Mouse (Mus musculus) cerebellum, adult 11-12 months (tissue): ENCODE data around the gene Klhl12.
A peak's percentile ranks its signal among the peaks of the same experiment; 100 is the strongest.
"Not testable (repeated sequence)": the region's sequence is repeated elsewhere in the genome, so short reads cannot be mapped to it uniquely, and the experiment has no call there.

ENCODE experiments used
- DNase-seq: peaks from one replicate; pipeline ENCODE4 v3.0.0; 2022

Gene Klhl12

DNA sequence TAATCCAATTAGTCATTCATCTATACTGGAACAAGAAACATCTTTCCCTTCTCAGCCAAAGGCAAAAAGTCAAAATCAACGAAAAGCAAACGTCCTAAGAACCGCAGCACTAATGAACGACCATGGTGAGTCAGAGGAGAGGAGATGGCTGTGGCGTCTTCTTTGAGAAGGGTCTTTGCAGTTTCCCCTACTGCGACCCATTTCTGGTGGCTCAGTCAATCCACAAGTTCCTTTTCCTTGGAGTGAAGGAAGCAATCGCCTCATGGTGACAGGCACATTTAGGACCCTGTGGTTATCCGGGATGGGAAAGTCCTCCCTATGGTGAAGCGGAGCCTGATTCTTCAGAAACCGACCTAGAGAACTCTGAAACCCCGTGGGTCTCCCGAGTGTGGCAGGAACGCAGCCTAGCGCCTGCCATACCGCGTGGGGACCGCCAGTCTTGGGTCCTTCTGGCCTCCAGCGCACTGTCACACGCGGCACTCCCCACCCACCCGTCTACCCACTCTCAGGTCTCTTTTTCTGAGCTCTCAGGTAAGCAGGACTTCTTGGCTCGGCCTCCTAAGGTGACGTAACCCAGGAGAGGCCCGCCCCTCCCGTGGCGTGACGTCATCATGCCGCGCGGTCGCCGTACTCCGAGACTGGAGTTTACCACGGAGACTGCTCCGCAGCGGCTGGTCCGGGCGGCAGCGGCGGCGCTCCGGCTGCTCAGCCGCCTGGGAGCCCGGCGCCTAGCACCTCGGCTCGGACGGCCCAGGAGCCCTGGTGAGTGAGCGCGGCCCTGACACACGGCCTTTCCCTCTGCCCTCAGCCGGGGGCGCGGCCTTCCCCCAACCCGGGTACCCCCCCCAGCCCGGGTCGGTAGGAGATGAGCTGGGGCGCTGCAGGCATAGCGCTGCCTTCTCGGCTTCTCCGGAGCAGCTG, at the start of gene Klhl12:
Gene Klhl12 (plus strand): TSS at position 628 of the 921 bp plus-strand sequence.
- peak; percentile 95 for DNase-seq

DNA sequence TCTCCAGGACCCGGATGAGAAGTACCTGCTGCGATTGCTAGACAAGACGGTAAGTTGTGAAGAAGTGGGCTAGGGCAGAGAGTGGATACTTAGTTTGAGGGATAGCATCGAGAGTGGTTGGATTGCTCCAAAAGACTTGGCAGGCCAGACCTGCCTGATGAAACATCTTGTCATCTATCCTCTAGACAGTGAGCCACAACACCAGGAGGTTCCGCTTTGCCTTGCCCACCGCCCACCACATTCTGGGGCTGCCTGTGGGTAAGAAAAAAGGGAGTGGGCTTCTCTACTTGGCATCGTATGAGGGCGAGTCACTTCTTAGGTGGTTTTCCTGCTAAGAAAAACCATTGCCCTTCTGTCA, 48.9 kb upstream of the Klhl12 start:
- no peak for DNase-seq

DNA sequence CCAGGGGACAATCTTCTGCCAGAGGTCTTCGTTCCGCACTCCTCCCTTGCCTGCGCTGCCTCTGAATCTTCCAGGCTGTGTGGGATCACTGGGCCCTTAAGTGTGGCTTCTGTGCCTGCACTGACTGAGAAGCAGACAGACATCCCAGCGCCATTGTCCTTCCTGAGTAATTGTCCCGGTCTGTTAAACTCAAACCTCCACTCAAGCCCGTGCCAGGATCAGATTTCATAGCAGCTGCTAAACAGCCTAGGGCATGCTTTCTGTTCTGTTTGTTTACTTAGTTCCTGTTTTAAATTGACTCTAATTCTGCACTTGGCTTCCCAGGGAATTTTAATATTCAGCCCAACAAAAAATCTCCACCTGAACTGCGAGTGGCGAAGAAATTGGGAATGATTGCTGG, 47.3 kb upstream of the Klhl12 start:
- no peak for DNase-seq

DNA sequence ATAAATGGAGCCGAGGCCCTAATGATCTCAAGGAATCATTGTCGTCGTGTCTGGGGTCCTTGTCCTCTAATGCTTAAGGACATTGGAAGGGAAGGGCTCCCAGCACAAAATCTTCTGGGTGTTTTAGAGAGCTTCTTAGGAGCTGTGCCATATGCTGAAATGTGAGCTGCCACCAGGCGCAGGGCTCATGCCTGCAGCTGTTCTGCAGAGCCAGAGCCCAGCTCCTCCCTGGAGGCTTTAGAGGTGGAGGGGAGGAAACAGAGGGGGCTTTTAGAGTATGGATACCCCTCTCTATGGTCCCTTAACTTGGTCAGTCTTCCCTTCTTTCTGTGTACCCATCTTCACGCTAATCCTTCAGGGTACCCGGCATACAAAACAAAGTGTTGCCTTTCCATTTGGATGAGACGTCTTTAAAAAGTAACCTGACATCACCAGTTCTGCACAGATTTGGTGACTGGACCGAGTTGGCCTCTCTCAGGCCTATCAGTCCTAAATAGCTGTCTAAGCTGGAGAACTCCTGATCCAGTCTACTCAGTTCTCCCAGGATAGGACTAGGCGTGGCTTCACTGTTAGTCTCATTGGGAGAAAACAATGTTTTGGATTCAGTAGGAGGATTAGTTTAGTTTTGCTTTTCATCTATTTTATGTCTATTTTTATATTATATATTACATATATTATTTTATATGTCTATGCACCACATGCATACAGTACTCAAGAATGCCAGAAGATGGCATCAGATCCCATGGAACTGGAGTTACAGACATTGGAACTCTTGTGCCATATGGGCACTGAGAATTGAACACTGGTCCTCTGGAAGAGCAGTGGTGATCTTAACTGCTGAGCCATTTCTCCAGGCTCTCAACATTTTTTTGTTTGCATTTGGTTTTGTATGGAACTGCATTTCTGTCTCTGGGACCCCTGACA, 43.4 kb upstream of the Klhl12 start:
- DNase-seq, result no peak

DNA sequence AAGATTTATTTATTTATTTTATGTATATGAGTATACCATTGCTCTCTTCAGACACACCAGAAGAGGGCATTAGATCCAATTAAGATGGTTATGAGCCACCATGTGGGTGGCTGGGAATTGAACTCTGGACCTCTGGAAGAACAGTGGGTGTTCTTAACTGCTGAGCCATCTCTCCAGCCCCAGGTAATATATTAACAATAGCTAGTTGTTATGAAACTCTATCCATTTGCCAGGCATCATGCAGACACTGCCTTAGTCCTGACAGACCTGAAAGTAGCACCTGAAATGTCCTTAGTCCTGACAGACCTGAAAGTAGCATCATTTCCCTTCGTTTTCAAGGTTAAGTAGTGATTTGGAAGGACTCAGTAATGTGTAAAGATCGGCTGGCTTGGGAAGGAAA, 41.3 kb upstream of the Klhl12 start:
- no peak for DNase-seq

DNA sequence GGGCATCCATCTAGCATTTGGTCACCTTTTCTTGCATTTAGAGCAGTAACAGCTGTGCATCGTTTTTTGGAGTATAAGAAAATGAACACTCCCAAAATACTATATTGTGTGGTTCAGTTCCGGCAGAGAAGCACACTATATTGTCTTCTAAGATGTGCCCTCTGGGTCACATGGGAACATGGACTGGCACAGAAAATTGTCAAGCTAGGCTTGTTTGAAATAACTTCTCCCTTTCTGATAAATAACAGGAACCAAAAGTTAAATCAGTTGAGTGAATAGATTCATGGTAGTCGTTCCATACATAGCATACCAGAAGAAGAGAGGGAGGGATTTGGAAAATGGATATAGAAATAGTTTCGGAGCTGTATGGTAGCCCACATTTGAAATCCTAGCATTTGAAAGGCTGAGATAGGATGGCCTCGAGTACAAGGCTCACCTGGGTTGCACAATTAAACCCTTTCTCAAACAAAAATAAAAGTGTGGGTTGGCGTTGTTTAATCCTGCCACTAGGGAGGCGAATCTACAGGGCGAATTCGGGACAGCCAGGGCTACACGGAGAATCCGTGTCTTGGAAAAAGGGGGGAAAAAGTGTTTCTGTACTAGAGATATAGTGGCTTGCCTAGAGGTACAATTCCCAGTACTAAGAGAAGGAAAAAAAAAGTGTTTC, 40.7 kb upstream of the Klhl12 start:
- DNase-seq, result no peak

DNA sequence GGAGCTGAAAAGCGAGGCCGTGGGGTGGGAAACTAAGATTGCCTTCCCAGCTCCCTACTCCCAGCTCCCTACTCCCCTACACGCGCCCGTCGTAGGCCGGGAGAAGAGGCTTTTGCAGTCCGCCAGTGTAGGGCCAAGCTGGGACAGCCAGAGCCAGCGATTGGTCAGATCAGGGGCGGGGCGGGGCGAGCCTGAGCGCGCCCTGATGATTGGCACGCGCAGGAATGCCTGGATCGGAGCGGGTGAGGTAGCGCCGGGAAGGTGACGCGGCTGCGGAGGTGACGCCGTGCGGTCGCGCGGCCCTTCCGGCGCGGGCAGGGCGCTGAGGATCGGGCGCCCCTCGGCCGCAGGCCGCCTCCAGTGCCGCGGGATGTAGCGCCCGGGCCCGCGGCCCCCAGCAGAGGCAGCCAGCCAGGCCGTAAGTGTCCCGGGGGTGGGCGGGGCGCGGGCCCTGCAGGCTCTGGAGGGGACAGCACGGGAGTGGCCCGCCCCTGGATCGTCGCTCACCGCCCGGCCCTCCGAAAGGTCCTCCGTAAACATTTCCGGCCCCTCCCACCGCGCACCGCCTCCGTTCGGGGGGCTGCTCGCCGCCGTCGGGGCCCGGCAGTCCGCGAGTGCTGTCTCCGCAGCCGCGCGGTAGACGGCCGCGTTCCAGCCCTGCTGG, 40.0 kb upstream of the Klhl12 start, which contains the start of gene Adipor1:
Gene Adipor1 (plus strand): TSS at position 211 of the 664 bp plus-strand sequence.
- peak; percentile 98 for DNase-seq

DNA sequence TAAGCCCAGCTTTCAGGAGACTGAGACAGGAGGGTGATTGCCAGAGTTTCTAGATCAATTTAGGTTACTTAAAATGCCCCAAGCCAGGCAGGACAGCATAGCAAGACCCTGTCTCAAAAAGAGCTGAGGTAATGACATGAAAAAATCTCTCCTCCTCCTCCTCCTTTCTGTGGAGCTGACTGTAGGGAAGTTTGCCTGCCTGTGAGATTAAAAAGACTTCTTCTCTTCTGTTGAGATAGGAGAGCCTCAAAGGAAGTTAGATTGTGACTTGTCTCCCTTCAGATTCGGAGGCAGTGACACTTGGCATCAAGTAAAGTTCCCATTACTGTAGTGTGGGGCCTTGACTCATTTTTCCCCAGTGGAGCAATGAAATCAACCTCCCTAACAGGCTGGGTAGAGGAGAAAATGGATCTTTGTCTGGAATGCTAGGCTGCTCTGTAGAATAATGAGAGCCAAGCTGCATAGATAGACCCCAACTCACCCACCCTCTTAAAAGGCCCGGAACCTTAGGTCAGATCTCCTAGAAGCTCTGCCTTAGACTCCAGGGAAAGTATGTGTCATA, 36.8 kb upstream of the Klhl12 start:
- no peak for DNase-seq

DNA sequence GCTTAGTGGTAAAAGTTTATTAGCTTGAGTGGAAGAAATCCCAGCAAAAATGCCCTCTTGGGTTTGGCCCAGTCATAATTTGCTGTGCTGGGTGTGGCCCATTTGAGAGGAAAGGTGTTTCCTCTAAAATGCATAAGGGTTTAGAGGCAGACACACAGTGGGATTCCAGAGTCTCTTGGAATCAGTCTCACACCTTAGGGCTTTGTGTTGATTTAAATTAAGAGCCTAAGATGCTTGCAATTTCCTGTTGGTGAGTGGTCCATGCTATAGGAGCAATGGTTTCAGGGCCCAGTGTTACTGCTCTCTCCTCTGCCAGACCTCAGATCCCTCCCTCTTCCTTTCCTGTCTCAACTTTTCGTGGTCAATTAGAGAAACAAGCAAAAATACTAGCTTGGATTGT, 36.2 kb upstream of the Klhl12 start:
- no peak for DNase-seq

DNA sequence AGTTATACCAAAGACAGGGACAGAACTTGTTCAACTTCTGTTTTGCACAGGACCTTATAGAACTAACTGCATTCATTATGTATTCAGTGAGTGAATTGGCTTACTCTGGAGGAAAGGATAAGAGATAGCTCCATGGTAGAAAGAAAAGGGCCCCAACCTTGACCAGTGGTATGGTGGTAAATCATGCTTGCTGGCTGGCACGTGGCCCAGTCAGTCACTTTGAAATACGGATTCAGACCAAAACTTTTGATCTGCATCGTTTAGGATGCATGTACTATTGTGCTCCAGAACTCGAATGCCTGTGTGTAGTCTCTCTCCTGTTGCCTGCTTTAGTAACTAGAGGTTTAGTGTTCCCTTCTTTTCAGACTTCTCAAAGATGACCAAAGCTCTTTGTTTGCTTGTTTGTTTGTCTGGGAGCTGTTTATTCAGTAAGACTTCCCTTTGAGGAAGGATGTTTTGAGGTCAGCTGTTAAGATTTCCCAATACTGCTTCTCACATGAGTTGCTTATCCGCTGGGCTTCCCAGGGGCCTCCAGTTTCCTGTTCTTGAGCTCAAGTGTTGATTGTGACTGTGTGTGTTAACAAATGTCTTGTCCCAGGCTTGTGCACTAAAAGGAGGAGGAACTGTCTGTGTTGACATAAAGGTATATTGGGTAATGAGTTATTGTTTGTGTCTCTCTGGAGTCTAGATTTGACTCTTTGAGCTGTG, 35.4 kb upstream of the Klhl12 start:
- DNase-seq, result no peak

DNA sequence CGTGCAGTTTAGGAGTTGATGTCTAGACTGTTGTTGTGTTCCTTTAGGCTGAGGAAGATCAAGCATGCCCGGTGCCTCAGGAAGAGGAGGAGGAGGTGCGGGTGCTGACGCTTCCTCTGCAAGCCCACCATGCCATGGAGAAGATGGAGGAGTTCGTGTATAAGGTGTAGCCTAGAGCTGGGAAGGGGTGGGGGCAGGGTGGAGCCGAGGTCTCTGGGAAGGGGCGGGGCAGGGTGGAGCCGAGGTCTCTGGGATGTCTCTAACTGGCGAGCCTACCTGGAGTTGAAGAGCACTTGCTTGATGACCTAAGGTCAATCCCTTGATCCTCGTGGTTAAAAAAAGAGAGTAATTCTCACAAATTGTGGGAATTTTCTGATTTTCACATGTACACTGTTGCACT, 31.4 kb upstream of the Klhl12 start:
- no peak for DNase-seq

DNA sequence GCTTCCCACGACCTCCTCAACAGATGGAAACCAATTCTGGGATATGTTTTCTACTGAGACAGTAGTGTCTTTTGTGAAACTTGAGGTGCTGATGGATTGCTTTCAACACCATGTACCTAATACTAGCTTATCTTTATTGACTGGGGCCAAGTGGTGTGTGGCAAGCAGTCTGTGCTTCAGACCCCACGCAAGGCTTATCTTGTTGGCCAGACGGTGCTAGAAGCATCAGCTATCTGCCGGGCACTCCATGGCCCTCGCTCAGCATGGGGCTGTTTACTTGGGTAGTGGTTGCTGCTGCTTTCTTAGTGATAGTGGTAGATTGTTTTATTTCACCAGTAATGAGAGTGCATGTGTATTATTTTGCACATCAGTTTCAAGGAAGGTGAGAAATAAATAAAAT, 29.0 kb upstream of the Klhl12 start:
- DNase-seq, result no peak

DNA sequence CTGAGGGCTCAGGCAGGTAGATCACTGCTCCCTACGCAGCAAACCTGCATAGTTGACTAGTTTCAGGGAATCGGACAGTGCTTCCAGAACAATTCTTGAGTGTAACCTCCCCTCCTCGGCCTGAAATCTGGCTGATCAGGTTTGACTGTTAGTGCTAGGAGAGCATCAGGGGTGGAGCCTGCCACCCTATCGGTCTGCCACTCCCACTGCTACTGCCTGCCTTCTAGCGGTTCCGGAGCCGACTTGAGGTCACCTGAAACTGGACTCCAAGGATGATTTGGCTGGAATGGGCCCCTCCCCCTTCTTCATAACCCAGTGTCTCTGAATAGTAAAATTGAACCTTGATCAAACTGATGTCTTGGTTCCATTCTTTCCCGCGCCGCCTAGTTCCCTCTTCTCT, 22.3 kb upstream of the Klhl12 start:
- DNase-seq, result no peak

DNA sequence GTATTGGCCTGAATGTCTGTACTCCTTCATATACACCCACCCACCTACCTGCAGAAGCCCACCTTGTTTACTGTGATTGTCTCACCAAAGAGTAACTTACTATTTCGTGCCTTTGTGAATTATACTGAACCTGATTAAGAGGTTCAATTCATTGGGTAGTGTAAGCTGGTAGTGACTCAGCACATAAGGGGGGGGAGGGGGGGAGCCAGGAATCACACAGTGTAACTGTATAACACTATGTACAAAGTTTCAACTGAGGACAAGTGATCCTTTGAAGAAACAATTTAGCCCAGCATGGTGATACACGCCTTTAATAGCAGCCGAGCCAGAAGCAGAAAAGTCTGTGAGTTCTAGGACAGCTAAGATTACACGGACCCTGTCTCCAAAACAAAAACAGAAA, 21.9 kb upstream of the Klhl12 start:
- DNase-seq, result no peak

DNA sequence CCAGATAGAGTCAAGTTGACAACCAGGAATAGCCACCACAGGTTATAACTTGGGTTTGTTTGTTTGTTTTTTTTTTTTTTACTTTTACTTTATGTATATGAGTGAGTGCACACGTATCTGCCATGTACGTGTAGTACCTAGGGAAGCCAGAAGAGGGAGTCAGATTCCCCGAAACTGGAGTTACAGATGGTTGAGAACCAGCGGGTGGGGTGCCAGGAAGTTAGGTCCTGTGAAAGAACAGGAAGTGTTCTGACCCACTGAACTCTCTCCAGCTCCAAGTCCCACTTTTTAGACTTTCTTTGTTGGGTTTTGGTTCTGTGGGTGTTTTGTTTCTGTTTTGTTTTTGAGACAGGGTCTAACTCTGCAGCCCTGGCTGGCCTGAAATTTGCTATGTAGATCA, 19.9 kb upstream of the Klhl12 start:
- no peak for DNase-seq

DNA sequence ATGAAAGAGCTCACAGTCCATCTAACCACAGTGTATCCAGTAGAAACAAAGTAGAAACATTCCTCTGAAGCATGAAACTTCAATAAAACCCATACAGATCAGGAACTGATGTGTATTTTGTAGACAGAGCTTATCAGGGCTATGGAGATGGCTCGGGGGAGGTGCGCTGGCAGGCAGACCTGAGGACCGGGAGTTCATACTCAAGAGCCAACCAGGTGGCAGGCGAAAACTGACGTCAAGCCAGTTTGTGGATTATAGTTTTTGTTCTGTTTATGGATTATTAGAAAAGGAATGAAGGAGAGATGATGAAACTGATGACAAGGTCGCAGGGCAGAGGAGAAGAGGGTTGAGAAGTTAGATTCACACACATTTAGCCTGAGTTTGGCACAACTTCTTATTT, 14.9 kb upstream of the Klhl12 start:
- DNase-seq, result no peak

DNA sequence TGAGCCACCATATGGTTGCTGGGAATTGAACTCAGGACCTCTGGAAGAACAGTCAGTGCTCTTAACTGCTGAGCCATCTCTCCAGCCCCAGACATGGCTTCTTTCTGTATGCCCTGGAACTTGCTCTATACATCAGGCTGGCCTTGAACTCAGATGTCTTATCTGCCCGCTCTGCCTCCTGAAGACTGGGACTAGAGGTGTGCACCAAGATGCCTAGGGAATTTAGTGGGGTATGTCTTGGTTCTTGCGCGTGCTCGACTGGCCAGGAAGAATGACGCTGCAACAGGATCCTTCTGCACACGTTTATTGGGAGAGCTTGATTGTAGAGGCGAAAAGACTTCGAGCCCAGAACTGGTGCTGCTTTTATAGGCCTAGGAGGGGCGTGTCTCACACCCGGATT, 13.6 kb upstream of the Klhl12 start:
- DNase-seq, result not testable (repeated sequence)

DNA sequence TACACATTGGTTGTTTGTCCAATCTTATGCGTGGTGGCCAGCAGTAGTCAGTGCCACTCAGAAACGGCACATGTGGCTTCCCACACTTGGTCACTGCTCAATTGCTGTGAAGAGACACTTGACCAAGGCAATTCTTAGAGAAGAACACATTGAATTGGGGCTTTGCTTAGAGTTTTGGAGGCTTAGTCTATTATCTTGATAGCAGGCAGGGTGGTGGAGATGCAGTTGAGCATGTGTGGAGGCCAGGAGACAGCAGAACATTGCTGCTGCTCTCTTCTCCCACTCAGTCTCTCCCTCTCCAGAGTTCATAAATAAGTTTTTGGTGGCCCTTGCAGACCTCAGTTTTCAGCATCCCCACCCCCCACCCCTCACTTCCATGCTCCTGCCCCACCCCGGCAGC, 12.9 kb upstream of the Klhl12 start:
- DNase-seq, result no peak

DNA sequence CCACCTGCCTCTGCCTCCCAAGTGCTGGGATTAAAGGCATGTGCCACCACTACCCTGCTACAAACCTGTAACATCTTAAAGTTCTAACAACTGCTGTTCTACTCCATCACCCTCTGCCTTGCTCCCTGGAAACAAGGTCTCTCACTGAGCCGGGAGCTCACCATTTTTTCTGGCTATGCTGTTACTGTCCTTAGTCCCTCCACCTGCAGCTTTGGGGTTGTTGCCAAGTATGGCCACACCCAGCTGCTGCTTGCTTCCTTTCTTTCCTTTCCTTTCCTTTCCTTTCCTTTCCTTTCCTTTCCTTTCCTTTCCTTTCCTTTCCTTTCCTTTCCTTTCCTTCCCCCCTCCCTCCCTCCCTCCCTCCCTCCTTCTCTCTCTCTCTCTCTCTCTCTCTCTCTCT, 12.0 kb upstream of the Klhl12 start:
- not testable (repeated sequence) for DNase-seq

DNA sequence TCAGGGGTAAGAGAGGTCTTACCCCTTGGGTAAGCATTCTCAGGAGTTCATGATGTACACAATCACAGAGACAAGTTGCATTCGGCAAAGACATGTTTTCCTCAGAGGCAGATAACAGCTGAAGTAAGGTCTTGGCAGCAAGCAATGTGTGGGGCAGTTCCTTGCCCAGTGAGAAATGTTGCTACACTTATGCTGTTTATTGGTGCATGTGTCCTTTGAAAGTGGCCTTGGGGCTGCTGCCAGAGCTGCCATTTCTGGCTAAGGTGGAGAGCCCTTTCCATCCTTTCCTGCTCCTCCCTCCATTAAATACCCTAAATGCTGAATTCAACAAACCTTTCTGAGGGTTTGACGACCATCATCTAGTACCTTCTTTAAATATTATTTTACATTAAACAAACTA, 9.9 kb upstream of the Klhl12 start:
- no peak for DNase-seq

DNA sequence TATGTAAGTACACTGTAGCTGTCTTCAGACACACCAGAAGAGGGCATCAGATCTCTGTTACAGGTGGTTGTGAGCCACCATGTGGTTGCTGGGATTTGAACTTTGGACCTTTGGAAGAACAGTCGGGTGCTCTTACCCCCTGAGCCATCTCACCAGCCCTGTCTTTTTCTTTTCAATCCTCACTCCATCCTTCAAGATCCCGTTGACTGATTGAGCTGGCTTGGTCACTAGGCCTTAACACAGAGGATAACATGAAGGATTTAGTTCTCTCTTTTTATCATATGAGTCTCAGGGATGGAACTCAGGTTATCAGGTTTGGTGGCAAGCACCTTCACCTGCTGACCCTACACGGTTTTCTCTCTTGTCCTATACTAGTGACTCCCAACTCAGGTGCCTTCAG, 6.8 kb upstream of the Klhl12 start:
- not testable (repeated sequence) for DNase-seq

DNA sequence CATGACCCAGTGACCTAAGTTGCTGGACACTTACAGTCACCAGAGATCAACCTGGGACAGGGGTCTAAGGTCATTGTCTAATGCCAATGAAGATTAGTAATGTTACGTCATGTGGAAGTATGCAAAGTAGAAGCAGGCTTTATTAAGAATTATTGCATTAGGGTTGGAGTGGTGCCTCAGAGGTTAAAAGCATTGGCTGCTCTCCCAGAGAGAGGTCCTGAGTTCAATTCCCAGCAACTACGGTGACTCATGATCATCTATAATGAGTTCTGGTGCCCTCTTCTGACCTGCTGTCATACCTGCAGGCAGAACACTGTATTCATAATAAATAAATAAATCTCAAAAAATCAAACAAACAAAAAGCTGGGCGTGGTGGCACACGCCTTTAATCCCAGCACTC, 5.1 kb upstream of the Klhl12 start:
- DNase-seq, result no peak
